Mouse (Mus musculus) heart, embryonic 14.5 days (tissue): ENCODE data around the gene Cd300lg. TPM values are rescaled to one million over a fixed set of nuclear protein-coding genes. Genes with fewer than 3 reads are reported as not detected.
A peak's percentile ranks its signal among the peaks of the same experiment; 100 is the strongest.

Source experiments
- ATAC-seq: fragments of 200-750 bp; cut with Nextera tagmentation; 2 replicates; pipeline ENCODE4 v1.8.0; 2017; ENCODE audit warnings: low read depth, moderate TSS enrichment; ENCODE audit not compliant: insufficient number of reproducible peaks, insufficient read depth, low FRiP score
- H3K27ac ChIP-seq, 2 experiments: fragments of 200-500 bp in 1 of 2; fragments of 300-500 bp in 1 of 2; sonication (generic) in 1 of 2; replicated peaks in 1 of 2; 2 replicates each; pipeline ENCODE4 v1.5.1; 2012 to 2014; ENCODE audit warnings: low read depth in 2 of 2, low read length in 2 of 2, control low read depth in 1 of 2, mild to moderate bottlenecking in 1 of 2, mixed read lengths in 1 of 2; ENCODE audit not compliant: control insufficient read depth in 1 of 2, insufficient read depth in 1 of 2
- H3K27me3 ChIP-seq: fragments of 300-500 bp; sonication (generic); 2 replicates; pipeline ENCODE4 v1.6.1; 2014; ENCODE audit warnings: mild to moderate bottlenecking, low read length, control low read depth; ENCODE audit not compliant: control insufficient read depth, insufficient read depth
- H3K36me3 ChIP-seq: fragments of 300-500 bp; sonication (generic); 2 replicates; pipeline ENCODE4 v1.6.1; 2014; ENCODE audit warnings: mild to moderate bottlenecking, control low read depth, low read length, mixed read lengths; ENCODE audit not compliant: control insufficient read depth, insufficient read depth
- H3K4me1 ChIP-seq, 2 experiments: fragments of 200-500 bp in 1 of 2; fragments of 300-500 bp in 1 of 2; sonication (generic) in 1 of 2; 2 replicates each; pipeline ENCODE4 v1.6.1; 2012 to 2014; ENCODE audit warnings: low read length in 2 of 2, control low read depth in 1 of 2, mixed read lengths in 1 of 2; ENCODE audit not compliant: control insufficient read depth in 2 of 2, insufficient read depth in 2 of 2
- H3K4me2 ChIP-seq: fragments of 300-500 bp; sonication (generic); 2 replicates; pipeline ENCODE4 v1.6.1; 2014; ENCODE audit warnings: mild to moderate bottlenecking, low read length
- H3K4me3 ChIP-seq, 2 experiments: fragments of 200-500 bp in 1 of 2; fragments of 300-500 bp in 1 of 2; sonication (generic) in 1 of 2; 2 replicates each; pipeline ENCODE4 v1.5.1; 2012 to 2014; ENCODE audit warnings: low read length in 2 of 2, mild to moderate bottlenecking in 2 of 2, control low read depth in 1 of 2, low read depth in 1 of 2, moderate library complexity in 1 of 2; ENCODE audit not compliant: control insufficient read depth in 1 of 2, insufficient read depth in 1 of 2
- H3K9ac ChIP-seq: fragments of 300-500 bp; sonication (generic); 2 replicates; pipeline ENCODE4 v1.6.1; 2014; ENCODE audit warnings: mild to moderate bottlenecking, low read length
- H3K9me3 ChIP-seq: fragments of 300-500 bp; sonication (generic); 2 replicates; pipeline ENCODE4 v1.6.1; 2016; ENCODE audit warnings: low read length, control low read depth; ENCODE audit not compliant: control insufficient read depth
- WGBS: fragments of 180-500 bp; shearing (Covaris S2); extraction: QIAGEN DNeasy Blood & Tissue Kit; methylation state at CpG from one replicate; pipeline ENCODE4 v1.1.7; 2014; 5-methylcytosine and 5-hydroxymethylcytosine counted together
- polyA plus RNA-seq: library from polyadenylated mRNA; unstranded; fragments of >200 nt; fragmentation: Nextera tagmentation; extraction: Ambion mirVana; gene quantifications from 2 replicates; pipeline ENCODE4 v1.2.1, GENCODE M21; 2014

Gene Cd300lg
- polyA plus RNA-seq, 1 experiment from 2014 or later, result 4.8 TPM

- peaks cover 6% of the 10 kb centered on the region; the same call in 1 of the 2 replicates for H3K36me3 ChIP-seq
- H3K4me1 ChIP-seq, result peaks cover 5 to 10% of the 10 kb centered on the region in 2 experiments; a peak in 2 of 4 replicates
- H3K9ac ChIP-seq, result no peak overlapping the region
- H3K9me3 ChIP-seq, result no peaks in the 10 kb centered on the region
- WGBS, result 78% methylated on average over 8 of the region's 8 CpGs
- H3K27ac ChIP-seq, result no peak overlapping the region
- H3K4me3 ChIP-seq, result no peak overlapping the region
- no peak for ATAC-seq
- H3K4me2 ChIP-seq, result no peak overlapping the region
- no peaks in the 10 kb centered on the region for H3K27me3 ChIP-seq
These were observed 28.1 kb upstream of the Cd300lg start for GRCm38 (mm10) chr11:102013201-102013600.

- peaks cover 0 to 6% of the 10 kb centered on the region in 2 experiments; a peak in 1 of 4 replicates for H3K4me1 ChIP-seq
- no peak overlapping the region for H3K27ac ChIP-seq
- peaks cover 4% of the 10 kb centered on the region; the same call in 1 of the 2 replicates for H3K36me3 ChIP-seq
- H3K27me3 ChIP-seq, result no peaks in the 10 kb centered on the region
- no peak for ATAC-seq
- no peak overlapping the region for H3K9ac ChIP-seq
- WGBS, result 70% methylated on average over 6 of the region's 6 CpGs
- H3K4me3 ChIP-seq, result no peak overlapping the region
- H3K9me3 ChIP-seq, result no peaks in the 10 kb centered on the region
- no peak overlapping the region for H3K4me2 ChIP-seq
These were observed 25.8 kb upstream of the Cd300lg start for GRCm38 (mm10) chr11:102015472-102015871.

- Histone ChIP-seq H3K4me2 (no peak overlapping the region), H3K9me3 (no peaks in the 10 kb centered on the region), H3K36me3 (no peaks in the 10 kb centered on the region), H3K9ac (no peak overlapping the region), H3K27me3 (no peaks in the 10 kb centered on the region), H3K4me3 (no peak overlapping the region), H3K4me1 (peaks cover 0 to 6% of the 10 kb centered on the region in 2 experiments; a peak in 1 of 4 replicates), H3K27ac (peak overlapping the region; percentile 12 to 17; a peak in 2 of 4 replicates)
- no peak for ATAC-seq
- 91% methylated on average over 1 of the region's 1 CpGs for WGBS
These were observed 25.2 kb upstream of the Cd300lg start for GRCm38 (mm10) chr11:102016136-102016535.

- Histone ChIP-seq H3K9me3 (no peaks in the 10 kb centered on the region), H3K27ac (no peak overlapping the region), H3K4me1 (peaks cover 0 to 6% of the 10 kb centered on the region in 2 experiments; a peak in 1 of 4 replicates), H3K4me2 (no peak overlapping the region), H3K9ac (no peak overlapping the region), H3K4me3 (no peak overlapping the region), H3K27me3 (peaks cover 3% of the 10 kb centered on the region; the same call in 1 of the 2 replicates), H3K36me3 (no peaks in the 10 kb centered on the region)
- WGBS, result 71% methylated on average over 9 of the region's 9 CpGs
- ATAC-seq, result no peak
These were observed 21.6 kb upstream of the Cd300lg start for GRCm38 (mm10) chr11:102019736-102020135.

GRCm38 (mm10) chr11:102021196-102021595, 20.1 kb upstream of the Cd300lg start:
- H3K36me3 ChIP-seq, result no peaks in the 10 kb centered on the region
- ATAC-seq, result no peak
- H3K27me3 ChIP-seq, result peaks cover 3% of the 10 kb centered on the region; the same call in 1 of the 2 replicates
- no peaks in the 10 kb centered on the region for H3K9me3 ChIP-seq
- H3K4me3 ChIP-seq, result no peak overlapping the region
- H3K4me2 ChIP-seq, result no peak overlapping the region
- peaks cover 3 to 5% of the 10 kb centered on the region in 2 experiments; a peak in 1 of 4 replicates for H3K4me1 ChIP-seq
- no peak overlapping the region for H3K27ac ChIP-seq
- H3K9ac ChIP-seq, result no peak overlapping the region
- WGBS, result 86% methylated on average over 5 of the region's 5 CpGs

- Histone ChIP-seq H3K36me3 (no peaks in the 10 kb centered on the region), H3K9me3 (no peaks in the 10 kb centered on the region), H3K27ac (no peak overlapping the region), H3K4me3 (no peak overlapping the region), H3K27me3 (peaks cover 3% of the 10 kb centered on the region; the same call in 1 of the 2 replicates), H3K4me2 (no peak overlapping the region), H3K4me1 (peaks cover 4 to 13% of the 10 kb centered on the region in 2 experiments; a peak in 3 of 4 replicates), H3K9ac (no peak overlapping the region)
- WGBS, result 74% methylated on average over 13 of the region's 13 CpGs
- ATAC-seq, result no peak
These were observed 17.9 kb upstream of the Cd300lg start for GRCm38 (mm10) chr11:102023406-102023805.

GRCm38 (mm10) chr11:102024084-102024758, 17.1 kb upstream of the Cd300lg start:
- no peaks in the 10 kb centered on the region for H3K36me3 ChIP-seq
- no peak overlapping the region for H3K9ac ChIP-seq
- no peak overlapping the region for H3K4me2 ChIP-seq
- no peaks in the 10 kb centered on the region for H3K9me3 ChIP-seq
- WGBS, result 78% methylated on average over 6 of the region's 6 CpGs
- peaks cover 3% of the 10 kb centered on the region; the same call in 1 of the 2 replicates for H3K27me3 ChIP-seq
- H3K27ac ChIP-seq, result no peak overlapping the region
- no peak for ATAC-seq
- H3K4me1 ChIP-seq, result peaks cover 4 to 13% of the 10 kb centered on the region in 2 experiments; a peak in 3 of 4 replicates
- no peak overlapping the region for H3K4me3 ChIP-seq
